Mouse (Mus musculus) intestine, postnatal 0 days (tissue): ENCODE data around the gene Defb22. TPM values are rescaled to one million over a fixed set of nuclear protein-coding genes. Genes with fewer than 3 reads are reported as not detected.

Source experiments
- ATAC-seq: fragments of 200-750 bp; cut with Nextera tagmentation; 2 replicates; pipeline ENCODE4 v1.8.0; 2017; ENCODE audit warnings: mild to moderate bottlenecking, moderate TSS enrichment, moderate library complexity
- H3K27ac ChIP-seq: fragments of 300-500 bp; sonication (generic); 2 replicates; pipeline ENCODE4 v1.5.1; 2014; ENCODE audit warnings: mild to moderate bottlenecking, low read depth, low read length, moderate library complexity
- H3K27me3 ChIP-seq: fragments of 300-500 bp; sonication (generic); replicated peaks from 2 replicates; pipeline ENCODE4 v1.6.1; 2014; ENCODE audit warnings: low read length, mixed read lengths; ENCODE audit not compliant: control insufficient read depth, insufficient read depth
- H3K36me3 ChIP-seq: fragments of 300-500 bp; sonication (generic); 2 replicates; pipeline ENCODE4 v1.6.1; 2014; ENCODE audit warnings: mild to moderate bottlenecking, moderate library complexity; ENCODE audit not compliant: control insufficient read depth, insufficient read depth
- H3K4me1 ChIP-seq: fragments of 300-500 bp; sonication (generic); replicated peaks from 2 replicates; pipeline ENCODE4 v1.6.1; 2014; ENCODE audit warnings: antibody characterized with exemption, low read length, mixed read lengths; ENCODE audit not compliant: control insufficient read depth, insufficient read depth
- H3K4me2 ChIP-seq: fragments of 300-500 bp; sonication (generic); replicated peaks from 2 replicates; pipeline ENCODE4 v1.6.1; 2014; ENCODE audit warnings: low read depth, mild to moderate bottlenecking, moderate library complexity
- H3K4me3 ChIP-seq: fragments of 300-500 bp; sonication (generic); 2 replicates; pipeline ENCODE4 v1.5.1; 2014; ENCODE audit warnings: low read depth, low read length
- H3K9ac ChIP-seq: fragments of 300-500 bp; sonication (generic); 2 replicates; pipeline ENCODE4 v1.6.1; 2014; ENCODE audit warnings: mild to moderate bottlenecking, low read depth, low read length
- H3K9me3 ChIP-seq: fragments of 300-500 bp; sonication (generic); 2 replicates; pipeline ENCODE4 v1.6.1; 2016; ENCODE audit warnings: mixed run types; ENCODE audit not compliant: control insufficient read depth
- CTCF ChIP-seq: sonication (generic); IDR thresholded peaks from 2 replicates; pipeline ENCODE4 v1.5.1; 2016; ENCODE audit warnings: low read depth, mild to moderate bottlenecking, control low read depth, antibody characterized with exemption, moderate library complexity
- WGBS: fragments of 180-500 bp; shearing (Covaris S2); extraction: QIAGEN DNeasy Blood & Tissue Kit; methylation state at CpG from one replicate; pipeline ENCODE4 v1.1.7; 2014; 5-methylcytosine and 5-hydroxymethylcytosine counted together
- polyA plus RNA-seq: library from polyadenylated mRNA; unstranded; fragments of >200 nt; fragmentation: Nextera tagmentation; extraction: Ambion mirVana; gene quantifications from 2 replicates; pipeline ENCODE4 v1.2.1, GENCODE M21; 2015

Gene Defb22
- polyA plus RNA-seq = not detected in 2 replicates

GRCm38 (mm10) chr2:152490038-152490437, at the start of gene Defb22:
Defb22 (minus strand) TSS chr2:152490138.
- 0 out of 2 replicates have a peak, but pooled peaks cover 3% of the 10 kb centered on the region for H3K9me3 ChIP-seq
- H3K9ac ChIP-seq = no peak within 1 kb of the TSS
- no peak within 1 kb of the TSS for H3K4me2 ChIP-seq
- TF ChIP-seq CTCF = no peak
- no peak within 1 kb of the TSS for H3K4me3 ChIP-seq
- H3K36me3 ChIP-seq = no peaks in the 10 kb centered on the region
- no peak for ATAC-seq
- H3K27ac ChIP-seq = no peak within 1 kb of the TSS
- no peaks in the 10 kb centered on the region for H3K4me1 ChIP-seq
- H3K27me3 ChIP-seq = no peaks in the 10 kb centered on the region

GRCm38 (mm10) chr2:152517981-152518380, 28.0 kb upstream of the Defb22 start, which contains the start of gene Defb28:
Defb28 (plus strand) TSS chr2:152518255.
- Histone ChIP-seq H3K27ac (no peak within 1 kb of the TSS), H3K9me3 (no peaks in the 10 kb centered on the region), H3K9ac (no peak within 1 kb of the TSS), H3K4me3 (no peak within 1 kb of the TSS), H3K4me2 (no peak within 1 kb of the TSS), H3K27me3 (no peaks in the 10 kb centered on the region), H3K4me1 (no peaks in the 10 kb centered on the region), H3K36me3 (no peaks in the 10 kb centered on the region)
- no peak for ATAC-seq
- WGBS = 71% methylated on average over 4 of the region's 4 CpGs
- TF ChIP-seq CTCF = 0 out of 2 replicates have a peak, but pooled peaks have one; percentile 18

- Histone ChIP-seq H3K36me3 (no peaks in the 10 kb centered on the region), H3K4me1 (no peaks in the 10 kb centered on the region), H3K9ac (no peak overlapping the region), H3K4me2 (no peak overlapping the region), H3K27ac (no peak overlapping the region), H3K9me3 (no peaks in the 10 kb centered on the region), H3K4me3 (no peak overlapping the region), H3K27me3 (no peaks in the 10 kb centered on the region)
- no peak for TF ChIP-seq CTCF
- WGBS = 67% methylated on average over 4 of the region's 4 CpGs
- ATAC-seq = no peak
These were observed 26.1 kb upstream of the Defb22 start for GRCm38 (mm10) chr2:152516084-152516483.

DNA sequence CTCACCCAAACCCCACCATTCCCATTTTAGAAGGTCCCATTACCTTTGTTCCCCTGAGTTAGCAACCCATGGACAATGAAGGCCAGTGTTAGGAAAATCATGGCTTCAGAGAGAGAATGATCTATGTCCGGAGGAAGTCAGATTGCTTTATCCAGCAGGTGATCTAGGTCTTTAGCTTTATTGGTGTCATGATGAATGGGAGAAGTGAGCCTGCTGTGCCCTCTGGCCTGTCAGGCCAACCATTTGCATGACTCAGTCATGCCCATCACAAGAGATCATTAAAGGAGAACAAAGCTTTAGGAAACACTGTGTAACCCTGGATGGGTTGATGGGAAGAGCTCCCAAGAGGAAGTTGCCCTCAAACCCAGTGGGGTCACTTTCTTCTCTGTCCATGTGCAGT, 21.7 kb upstream of the Defb22 start, which contains the start of gene Defb26:
Defb26 (minus strand) TSS at position 101 of the 400 bp plus-strand sequence.
- no peak for ATAC-seq
- WGBS = 89% methylated on average over 1 of the region's 1 CpGs
- Histone ChIP-seq H3K27ac (no peak within 1 kb of the TSS), H3K9ac (no peak within 1 kb of the TSS), H3K36me3 (no peaks in the 10 kb centered on the region), H3K4me2 (no peak within 1 kb of the TSS), H3K4me1 (no peaks in the 10 kb centered on the region), H3K4me3 (no peak within 1 kb of the TSS), H3K9me3 (no peaks in the 10 kb centered on the region), H3K27me3 (no peaks in the 10 kb centered on the region)
- no peak for TF ChIP-seq CTCF

GRCm38 (mm10) chr2:152503950-152504349, 14.0 kb upstream of the Defb22 start:
- ATAC-seq = no peak
- H3K4me2 ChIP-seq = no peak overlapping the region
- H3K27ac ChIP-seq = no peak overlapping the region
- no peaks in the 10 kb centered on the region for H3K36me3 ChIP-seq
- H3K9me3 ChIP-seq = no peaks in the 10 kb centered on the region
- 88% methylated on average over 2 of the region's 2 CpGs for WGBS
- H3K4me1 ChIP-seq = no peaks in the 10 kb centered on the region
- H3K9ac ChIP-seq = no peak overlapping the region
- TF ChIP-seq CTCF = no peak
- no peaks in the 10 kb centered on the region for H3K27me3 ChIP-seq
- no peak overlapping the region for H3K4me3 ChIP-seq

DNA sequence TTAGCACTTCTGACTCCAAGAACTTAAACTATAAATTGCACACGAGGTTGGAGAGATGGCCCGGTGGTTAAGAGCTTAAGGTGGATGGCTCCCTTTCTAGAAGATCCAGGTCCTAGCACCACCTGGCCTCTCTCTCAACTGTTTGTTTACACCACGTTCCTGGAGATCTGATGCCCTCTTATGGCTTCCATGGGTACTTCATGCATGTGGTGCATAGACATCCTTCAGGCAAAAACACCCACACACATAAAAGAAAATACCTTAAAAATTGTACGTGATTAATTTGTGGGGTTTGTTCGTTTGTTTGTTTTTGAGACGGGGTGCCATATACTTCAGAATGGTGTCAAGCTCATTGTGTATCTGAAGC, 10.9 kb upstream of the Defb22 start:
- no peak overlapping the region for H3K4me2 ChIP-seq
- TF ChIP-seq CTCF = peak; percentile 48
- no peaks in the 10 kb centered on the region for H3K27me3 ChIP-seq
- no peak overlapping the region for H3K27ac ChIP-seq
- H3K36me3 ChIP-seq = no peaks in the 10 kb centered on the region
- no peak overlapping the region for H3K4me3 ChIP-seq
- H3K9me3 ChIP-seq = no peaks in the 10 kb centered on the region
- H3K9ac ChIP-seq = no peak overlapping the region
- ATAC-seq = no peak
- no peaks in the 10 kb centered on the region for H3K4me1 ChIP-seq
- WGBS = 79% methylated on average over 6 of the region's 6 CpGs
